Mouse (Mus musculus) heart, postnatal 36 days (tissue): Measurements from ENCODE around the gene Xkr8. TPM values are rescaled to one million over a fixed set of nuclear protein-coding genes. Genes with fewer than 3 reads are reported as not detected.
"Not testable (repeated sequence)": the region's sequence is repeated elsewhere in the genome, so short reads cannot be mapped to it uniquely, and the experiment has no call there.

Experiments
- DNase-seq, 2 experiments: peaks; one replicate each; pipeline ENCODE4 v3.0.0; 2021 to 2022
- intact Hi-C: fragments of 180-260 bp; cut with DNase I; formaldehyde crosslinking; loops from one replicate; pipeline ENCODE4 v1.15.1; 2025
- total RNA-seq, 2 experiments: library from RNA; stranded (reverse); gene quantifications; 2 replicates each; pipeline ENCODE4 v1.2.3; 2021

Xkr8 gene
- total RNA-seq: 1 to 10 TPM; 1.7 to 1.9 TPM

DNA sequence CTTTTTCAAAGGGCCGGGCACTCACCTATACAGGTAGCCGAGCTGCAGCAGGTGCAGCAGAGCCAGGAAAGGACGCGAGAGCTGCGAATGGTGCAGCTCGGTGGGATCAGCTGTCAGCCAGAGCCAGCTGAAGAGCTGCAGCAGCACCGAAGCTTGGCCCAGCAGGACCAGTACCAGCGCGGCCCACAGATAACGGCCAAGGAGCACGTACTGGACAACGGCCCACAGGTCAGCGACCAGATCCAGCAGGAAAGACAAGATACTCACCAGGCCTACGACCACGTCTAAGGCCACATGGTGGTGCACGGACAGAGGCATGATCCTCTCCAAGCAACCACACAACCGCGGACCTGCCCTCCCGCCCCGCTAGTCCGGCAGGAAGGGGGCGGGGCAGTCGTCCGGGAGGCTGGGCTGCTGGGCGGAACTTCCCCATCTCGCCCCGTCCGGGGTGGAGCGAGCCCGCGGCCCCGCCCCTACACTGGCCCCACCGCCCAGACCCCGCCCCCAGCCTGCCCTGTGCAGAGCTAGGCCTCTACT is at the start of gene Xkr8:
Gene Xkr8, minus strand, starts transcription at position 399 of the 537 bp plus-strand sequence.
- intact Hi-C loops: loop anchor here (2.0 kb wide), 1 partner anchor 35 kb away; no protein-coding TSS in a partner anchor
- DNase-seq: peak; percentile 88 to 93

DNA sequence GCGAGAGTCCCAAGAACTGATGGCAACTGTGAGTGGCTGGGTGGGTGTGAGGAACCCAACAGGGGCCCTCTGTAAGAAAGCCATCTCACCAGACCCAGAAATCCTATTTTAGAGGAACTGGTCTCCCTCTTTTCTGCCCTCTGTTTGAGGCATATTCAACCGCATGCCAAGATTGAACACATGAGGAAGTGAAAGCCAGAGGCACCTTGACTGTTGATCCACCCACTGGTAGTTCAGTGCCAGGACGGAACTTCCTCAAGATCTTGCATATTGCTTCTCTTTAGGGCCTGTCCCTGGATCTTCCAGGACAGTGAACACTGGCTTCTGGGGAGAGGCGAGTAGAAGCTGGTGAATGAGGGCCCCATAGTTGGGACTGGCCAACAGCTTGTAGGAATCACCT is 47.9 kb upstream of the Xkr8 start:
- intact Hi-C loops: no loop called here
- no peak for DNase-seq

GRCm38 (mm10) chr4:132778562-132779201 is 46.3 kb upstream of the Xkr8 start:
- intact Hi-C loops: no loop called here
- no peak for DNase-seq

DNA sequence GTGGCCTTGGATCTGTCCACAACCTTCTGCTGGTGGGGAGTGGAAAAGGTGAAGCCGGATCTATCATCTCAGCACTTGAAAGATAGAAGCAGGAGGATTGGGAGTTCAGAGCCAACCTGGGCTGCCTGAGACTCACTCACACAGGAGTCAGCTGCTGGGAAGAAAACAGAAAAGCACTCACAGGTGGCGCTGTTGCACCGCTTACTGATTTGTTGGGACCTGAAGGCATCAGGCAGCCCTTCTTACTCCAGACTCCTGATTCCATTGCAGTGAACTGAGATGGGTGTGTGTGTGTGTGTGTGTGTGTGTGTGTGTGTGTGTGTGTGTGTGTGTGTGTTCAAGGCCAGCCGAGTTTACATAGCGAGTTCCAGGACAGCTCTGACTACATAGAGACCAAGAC is 44.4 kb upstream of the Xkr8 start:
- intact Hi-C loops: loop anchor here (1.0 kb wide), 2 partner anchors 48 to 154 kb away; no protein-coding TSS in a partner anchor
- peak; percentile 76 to 84 for DNase-seq

DNA sequence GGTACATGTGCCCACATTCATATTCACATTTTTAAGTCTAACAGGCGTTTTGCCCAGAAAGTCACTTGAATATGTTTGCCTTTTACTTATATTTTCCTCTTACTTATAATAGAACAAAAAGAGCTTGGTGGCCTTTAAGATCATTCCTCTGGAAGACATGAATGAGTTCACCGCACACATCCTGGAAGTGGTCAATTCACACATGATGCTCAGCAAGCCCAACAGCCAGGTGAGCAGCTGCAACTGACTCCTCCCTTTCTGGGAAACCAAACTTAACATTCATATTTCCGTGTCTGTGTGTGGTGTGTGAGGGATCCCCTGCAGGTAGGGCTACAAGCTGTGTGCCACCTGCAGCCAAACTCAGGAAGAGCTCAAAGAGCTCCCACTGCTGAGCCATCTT is 42.6 kb upstream of the Xkr8 start:
- DNase-seq: no peak
- intact Hi-C loops: no loop called here

GRCm38 (mm10) chr4:132771776-132772175 is 39.4 kb upstream of the Xkr8 start:
- intact Hi-C loops: no loop called here
- no peak for DNase-seq

DNA sequence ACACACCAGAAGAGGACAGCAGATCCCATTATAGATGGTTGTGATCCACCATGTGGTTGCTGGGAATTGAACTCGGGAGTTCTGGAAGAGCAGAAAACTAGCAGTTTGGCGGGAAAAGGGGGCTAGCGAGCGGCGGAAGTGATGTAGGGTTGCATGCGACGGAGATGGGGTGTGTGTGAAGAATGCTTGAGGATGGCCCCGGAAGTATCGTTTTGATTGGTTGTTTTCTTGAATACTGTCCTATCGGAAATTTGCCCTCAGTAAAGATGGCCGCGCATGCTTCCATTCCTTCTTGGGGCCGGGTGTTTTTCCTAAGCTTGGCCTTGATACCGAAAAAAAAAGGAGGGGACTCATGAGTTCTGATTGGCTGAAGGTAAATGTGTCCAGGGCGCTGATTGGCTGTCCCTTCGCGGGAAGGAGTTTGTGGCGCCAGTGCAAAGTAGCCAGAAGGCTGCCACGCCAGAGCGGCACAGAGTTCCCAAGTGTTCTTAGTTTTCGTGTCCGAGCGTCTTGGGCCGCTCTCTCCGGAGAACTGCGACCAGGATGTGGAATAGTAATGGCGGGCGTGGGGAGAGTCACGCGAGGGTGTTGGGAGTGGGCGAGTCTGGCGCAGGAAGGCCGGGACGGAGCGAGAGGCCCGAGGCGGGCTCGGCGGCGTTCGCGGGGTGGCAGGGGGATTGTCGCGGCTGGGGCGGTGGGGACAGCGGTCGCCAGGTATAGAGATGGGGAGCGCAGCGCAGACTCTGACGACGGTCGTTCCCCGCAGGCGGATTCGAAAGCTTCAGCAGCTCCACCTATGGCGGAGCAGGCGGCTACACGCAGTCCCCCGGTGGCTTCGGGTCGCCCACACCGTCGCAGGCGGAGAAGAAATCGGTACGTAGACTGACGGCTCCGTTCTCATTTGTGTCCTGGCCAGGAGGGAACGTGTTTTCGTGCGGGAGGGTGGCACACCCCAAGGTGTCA is 35.8 kb upstream of the Xkr8 start, which contains the start of gene Rpa2:
Gene Rpa2, plus strand, starts transcription at position 419 of the 963 bp plus-strand sequence.
- peak; percentile 98 to 99 for DNase-seq
- intact Hi-C loops: loop anchor here (2.0 kb wide), 1 partner anchor 35 kb away; the partner anchor contains the start of gene Xkr8

GRCm38 (mm10) chr4:132763125-132763524 is 30.8 kb upstream of the Xkr8 start:
- intact Hi-C loops, DNase-seq: not testable (repeated sequence)

DNA sequence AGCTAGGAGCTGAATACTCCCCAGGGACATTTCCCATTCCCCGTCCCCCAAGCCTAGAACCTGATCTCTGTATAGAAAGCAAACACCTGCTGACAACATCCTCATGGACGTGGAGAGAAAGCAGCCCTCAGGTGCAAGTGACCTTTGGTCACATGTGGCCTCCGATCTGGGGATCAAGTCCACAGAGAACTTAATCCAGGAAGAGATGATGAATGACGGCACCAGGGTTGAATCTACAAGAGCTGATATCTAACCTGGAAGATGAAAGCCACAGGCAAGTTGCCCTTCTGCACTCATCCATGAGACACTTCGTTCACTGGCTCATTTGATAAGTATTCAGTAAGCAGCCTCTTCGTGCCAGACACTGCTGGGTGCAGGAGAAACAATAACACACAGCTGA is 30.3 kb upstream of the Xkr8 start:
- intact Hi-C loops: no loop called here
- DNase-seq: no peak

- intact Hi-C loops: no loop called here
- DNase-seq: no peak
These were observed 27.9 kb upstream of the Xkr8 start for GRCm38 (mm10) chr4:132760296-132760695.

DNA sequence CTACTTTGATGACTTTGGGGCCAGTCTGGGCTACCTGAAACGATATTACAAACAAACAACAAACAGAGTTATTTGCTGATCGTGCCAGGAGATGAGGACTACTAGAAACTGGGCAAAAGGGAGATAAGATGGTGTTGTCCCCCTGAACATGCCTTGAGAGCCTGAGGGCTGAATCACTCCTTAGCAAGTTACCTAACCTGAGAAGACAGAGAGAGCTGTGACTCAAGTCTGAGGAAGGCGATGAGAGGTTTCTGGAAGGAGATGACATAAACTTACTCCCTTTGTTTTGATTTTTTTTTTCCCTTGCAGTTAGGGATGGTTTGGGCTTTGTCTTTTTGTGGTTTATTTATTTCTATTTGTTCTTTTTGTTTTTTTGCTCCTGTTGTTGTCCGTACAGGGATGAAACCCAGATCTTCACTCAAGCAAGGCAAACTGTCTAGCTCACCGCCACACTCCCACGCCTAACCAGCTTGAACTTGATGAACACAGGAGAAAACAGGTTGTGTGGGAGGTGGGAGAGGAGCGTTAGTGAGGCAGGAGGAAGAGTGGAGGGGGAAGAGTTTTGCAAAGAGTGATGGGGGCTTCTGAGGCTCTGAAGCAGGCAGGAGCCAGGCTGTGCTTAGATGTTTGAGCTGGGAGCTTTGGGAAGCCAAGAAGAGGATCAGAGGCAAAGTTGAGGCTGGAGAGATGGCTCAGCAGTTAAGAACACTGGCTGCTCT is 25.4 kb upstream of the Xkr8 start:
- DNase-seq: no peak
- intact Hi-C loops: no loop called here

DNA sequence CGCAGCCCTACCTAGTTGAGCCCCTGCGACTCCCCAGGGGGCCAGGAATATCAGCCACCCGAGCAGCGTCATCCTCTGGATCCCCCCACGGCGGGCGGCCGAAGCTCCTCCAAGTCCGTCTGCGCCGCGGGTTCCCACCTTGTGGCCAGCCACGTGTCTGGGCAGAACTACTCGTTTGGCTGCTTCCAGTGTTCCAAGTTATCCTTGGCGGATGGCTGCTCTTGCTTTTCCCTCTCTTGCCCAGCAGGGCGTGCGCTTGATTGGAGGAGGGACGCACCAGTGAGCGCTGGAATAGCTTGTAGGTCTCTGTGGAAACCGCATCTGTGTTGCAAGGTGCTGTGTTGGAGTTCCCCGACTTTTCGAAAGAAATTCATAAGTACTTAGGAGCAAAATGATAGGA is 24.6 kb upstream of the Xkr8 start, which contains the start of gene Smpdl3b:
Gene Smpdl3b, minus strand, starts transcription at position 279 of the 400 bp plus-strand sequence.
- DNase-seq: peak; percentile 73 to 76
- intact Hi-C loops: no loop called here

GRCm38 (mm10) chr4:132752992-132753391 is 20.6 kb upstream of the Xkr8 start:
- intact Hi-C loops: no loop called here
- no peak for DNase-seq

GRCm38 (mm10) chr4:132749258-132749982 is 17.1 kb upstream of the Xkr8 start:
- DNase-seq: no peak
- intact Hi-C loops: no loop called here

DNA sequence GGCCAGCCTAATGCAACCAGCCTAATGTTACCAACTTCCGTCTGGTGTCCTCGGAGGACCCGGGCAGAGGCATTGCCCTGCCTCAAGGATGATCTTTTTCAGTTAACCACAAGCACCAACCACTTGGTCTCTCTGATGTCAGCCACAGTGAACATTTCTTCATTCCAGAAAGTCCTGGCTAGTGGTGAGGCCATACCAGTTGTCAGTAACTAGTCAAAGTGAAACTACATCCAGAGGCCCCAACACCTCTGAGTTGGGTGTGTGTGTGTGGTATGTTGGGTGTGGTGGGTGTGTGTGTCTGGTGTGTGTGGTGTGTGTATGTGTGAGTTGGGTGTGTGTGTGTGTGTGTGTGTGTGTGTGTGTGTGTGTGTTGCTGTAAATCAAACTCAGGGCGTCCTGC is 16.4 kb upstream of the Xkr8 start:
- intact Hi-C loops: no loop called here
- no peak for DNase-seq

DNA sequence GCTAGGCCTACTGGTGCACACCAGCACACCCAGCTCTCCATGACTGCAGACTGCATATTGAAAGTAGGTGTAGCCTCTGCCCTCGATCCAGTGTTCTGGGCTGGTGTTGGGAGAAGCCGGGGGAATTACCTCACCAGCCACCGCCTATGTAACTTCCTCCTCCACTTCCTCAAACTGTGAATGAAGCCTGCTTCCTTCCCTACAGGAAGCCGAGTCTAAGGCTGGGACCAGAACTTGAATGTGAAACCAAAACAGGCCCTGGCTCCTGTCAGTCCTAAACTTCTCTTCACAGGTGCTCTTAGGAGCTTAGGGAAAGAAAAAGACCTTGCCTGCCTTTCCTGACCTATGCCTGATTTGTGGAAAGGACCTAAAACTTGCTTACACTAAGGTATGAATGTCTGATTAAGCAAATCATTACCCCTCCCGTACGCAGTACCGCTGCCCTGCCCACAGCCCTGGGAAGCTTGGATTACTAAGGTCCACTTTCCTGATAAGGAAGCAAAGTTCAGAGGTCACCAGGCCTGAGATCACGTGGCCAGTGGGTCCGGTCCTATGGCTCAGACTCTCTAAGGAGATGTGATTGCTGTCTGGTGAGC is 15.4 kb upstream of the Xkr8 start:
- intact Hi-C loops: no loop called here
- DNase-seq: peak; percentile 52 to 58

GRCm38 (mm10) chr4:132746911-132747517 is 14.7 kb upstream of the Xkr8 start:
- no peak for DNase-seq
- intact Hi-C loops: no loop called here

DNA sequence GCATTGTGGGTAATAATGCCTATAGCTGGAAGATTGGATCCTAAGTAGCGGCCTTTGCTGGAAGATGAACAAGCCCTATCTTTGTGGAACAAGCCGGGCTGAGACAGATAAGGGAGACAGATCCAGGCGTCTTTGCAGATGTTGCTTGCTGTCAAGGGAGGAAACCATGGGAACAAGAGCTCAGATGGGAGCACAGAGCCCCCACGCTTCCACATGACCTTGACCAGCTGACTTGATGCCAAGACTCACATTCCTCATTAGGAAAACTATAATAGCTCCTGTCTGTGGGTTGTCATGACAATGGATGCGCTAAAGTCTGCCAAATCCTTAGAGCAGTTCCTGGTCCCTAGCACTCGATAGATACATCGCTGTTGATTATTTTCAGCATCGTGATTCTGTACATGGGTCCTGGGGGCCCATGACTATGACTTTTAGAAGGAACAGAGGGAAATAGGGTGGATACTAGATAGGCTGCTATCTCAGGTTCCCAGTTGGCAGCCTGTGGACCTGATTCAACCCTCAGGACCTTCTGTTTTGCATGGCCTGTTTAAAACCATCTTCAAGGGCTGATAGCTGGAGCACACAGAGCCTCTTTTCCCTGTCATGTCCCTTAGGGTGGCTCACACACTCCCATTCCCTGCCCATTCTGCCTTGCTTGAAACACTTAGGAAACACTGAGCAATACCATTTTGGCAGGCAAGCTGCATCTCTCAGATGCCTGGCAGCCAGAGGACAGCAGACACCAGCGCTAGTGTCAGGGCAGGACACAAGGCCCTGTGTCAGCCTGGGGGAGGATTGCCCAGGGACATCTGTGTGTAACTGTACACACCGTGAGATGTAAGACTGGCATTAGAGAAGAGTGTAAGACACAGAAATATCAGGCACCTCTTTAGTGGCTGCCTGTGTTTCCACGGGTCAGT is 11.9 kb upstream of the Xkr8 start:
- intact Hi-C loops: no loop called here
- no peak for DNase-seq
